In the genomic region with DNA sequence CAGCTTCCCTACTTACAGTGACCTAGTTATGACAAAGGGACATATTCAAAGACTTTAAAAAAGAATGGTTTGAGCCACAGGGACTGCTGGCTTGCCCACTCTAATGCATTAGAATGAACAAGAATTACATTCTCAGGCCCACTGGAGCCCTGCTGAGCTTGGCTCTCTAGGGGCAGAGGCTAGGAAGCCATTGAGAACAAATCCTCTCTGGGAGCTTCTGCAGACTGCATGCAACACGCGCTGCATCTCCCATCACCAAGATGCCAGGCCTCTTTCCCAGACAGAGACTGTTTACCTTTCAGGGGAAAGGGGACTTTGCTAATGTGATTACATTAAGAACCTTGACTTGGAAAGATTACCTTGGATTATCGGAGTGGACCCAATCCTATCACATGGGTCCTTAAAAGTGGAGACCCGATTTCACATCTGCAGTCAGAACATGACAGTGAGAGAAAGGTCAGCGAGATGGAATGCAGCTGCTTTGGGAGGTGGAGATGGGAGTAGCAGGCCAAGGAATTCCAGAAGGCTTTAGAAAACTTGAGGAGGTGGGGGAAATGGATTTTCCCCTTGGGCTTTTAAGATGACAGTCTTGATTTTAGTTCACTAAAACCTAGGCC, we compare ENCODE assay signal across 11 mouse cellular contexts. TPM values are rescaled to one million over a fixed set of nuclear protein-coding genes. Genes with fewer than 3 reads are reported as not detected.
DNase-seq lines count a peak whose midpoint lies in the region; ATAC-seq and TF ChIP-seq lines count a peak whose summit lies in the region.
"Had no signal": no experiment of that assay in that cellular context is flagged by ENCODE, and none has a peak within 500 bp of the region (broad histone marks: within the 10 kb centered on the region; RNA-seq: fewer than 3 reads in every experiment).

No protein-coding gene starts in this region.

- no peak overlapping the region for H3K9ac ChIP-seq in stomach, postnatal 0 days (ENCODE audit: low read length)
- H3K9ac ChIP-seq: hindbrain, embryonic 12.5 days had no signal

- no peak overlapping the region for H3K4me3 ChIP-seq in lung, adult 2 months (replicated peaks; ENCODE audit: extremely low read depth, low read depth, low read length)
- H3K4me3 ChIP-seq in stomach, postnatal 0 days (ENCODE audit: low read depth, low read length), result no peak overlapping the region
- H3K4me3 ChIP-seq: hindbrain, embryonic 12.5 days; layer of hippocampus, adult 2 months had no signal

- TF ChIP-seq CTCF in lung, adult 2 months (IDR thresholded peaks at IDR 0.05; ENCODE audit: insufficient read depth, low read length), result no peak
- no peak for TF ChIP-seq CTCF in stomach, postnatal 0 days (IDR thresholded peaks at IDR 0.05; ENCODE audit: low read depth)

- 52% methylated on average over 5 of the region's 5 CpGs for WGBS in lung, adult 2 months
- WGBS in stomach, postnatal 0 days, result 38% methylated on average over 5 of the region's 5 CpGs

- intact Hi-C loops in heart, postnatal 10 days (cut with DNase I), result no loop called here

- DNase-seq in heart, adult 18-20 months, result peak; percentile 37 to 46
- no peak for DNase-seq in heart, postnatal 4 days
- DNase-seq in lung, postnatal 10 days, result peak; percentile 30
- DNase-seq in lung, adult 2 months, result no peak
- DNase-seq in heart, postnatal 10 days, result peak; percentile 43 to 48
- DNase-seq in stomach, postnatal 0 days (ENCODE audit: low spot score), result no peak
- no peak for DNase-seq in layer of hippocampus, postnatal 25 days (ENCODE audit: extremely low spot score in 1 of 2, low spot score in 1 of 2)
- DNase-seq in c-Kit-positive CD71-positive TER-119-positive erythroid progenitor cells, embryonic 14.5 days (ENCODE audit: low spot score), result no peak

- no peaks in the 10 kb centered on the region for H3K27me3 ChIP-seq in stomach, postnatal 0 days (ENCODE audit: control insufficient read depth, insufficient read depth, low read length)
- H3K27me3 ChIP-seq: hindbrain, embryonic 12.5 days had no signal

- ATAC-seq in stomach, postnatal 0 days (ENCODE audit: low FRiP score, low TSS enrichment), result no peak

- H3K4me2 ChIP-seq in stomach, postnatal 0 days (replicated peaks; ENCODE audit: low read depth), result no peak overlapping the region
- H3K4me2 ChIP-seq: hindbrain, embryonic 12.5 days had no signal

- no peak for TF ChIP-seq EP300 in stomach, postnatal 0 days (optimal IDR thresholded peaks at IDR 0.05)

- no peak for TF ChIP-seq POLR2A in lung, adult 2 months (IDR thresholded peaks at IDR 0.05; ENCODE audit: borderline replicate concordance, extremely low read depth, low read depth, low read length)

- H3K27ac ChIP-seq in stomach, postnatal 0 days (replicated peaks), result peak overlapping the region; percentile 65
- H3K27ac ChIP-seq: hindbrain, embryonic 12.5 days; layer of hippocampus, adult 2 months had no signal

- no peaks in the 10 kb centered on the region for H3K36me3 ChIP-seq in stomach, postnatal 0 days (ENCODE audit: control insufficient read depth, insufficient read depth, low read length)
- H3K36me3 ChIP-seq: hindbrain, embryonic 12.5 days had no signal

- no peaks in the 10 kb centered on the region for H3K9me3 ChIP-seq in stomach, postnatal 0 days (ENCODE audit: control insufficient read depth, low read length)
- H3K9me3 ChIP-seq: hindbrain, embryonic 12.5 days had no signal

- no peaks in the 10 kb centered on the region; the same call in 1 of the 2 replicates for H3K4me1 ChIP-seq in lung, adult 2 months (ENCODE audit: control insufficient read depth, insufficient read depth, low read length)
- no peaks in the 10 kb centered on the region for H3K4me1 ChIP-seq in stomach, postnatal 0 days (replicated peaks; ENCODE audit: control insufficient read depth, insufficient read depth)

RNA-seq across cellular contexts. Expression of gene Ddc, which starts 26.6 kb away (rescaled TPM):
- 1 to 10 TPM; 1.3 to 1.9 TPM for total RNA-seq in heart, adult 18-20 months (2021)
- 10 to 100 TPM; 44.6 to 51.4 TPM for total RNA-seq in heart, postnatal 4 days (2021)
- 1.5 and 3.6 TPM in 2 replicates for polyA plus RNA-seq in lung, adult 2 months (2012; rRNA removed)
- total RNA-seq in heart, postnatal 10 days (2021), result 10 to 100 TPM; 11.0 to 11.9 TPM
- 24.0 and 24.1 TPM in 2 replicates for polyA plus RNA-seq in stomach, postnatal 0 days (2015; fragmentation: Nextera tagmentation; extraction: Ambion mirVana)
- total RNA-seq in layer of hippocampus, postnatal 25 days (2021), result 10 to 100 TPM; 11.8 to 12.2 TPM
- total RNA-seq: monocyte, adult 5-6 weeks had no signal

Comparison
In these comparisons a context has a peak if more than half of its experiments do, and no peak if none do; other contexts are left out.
1. DNase-seq: peak in heart, adult 18-20 months (2 of 2), lung, postnatal 10 days (single experiment) and heart, postnatal 10 days (2 of 2); none in heart, postnatal 4 days (single experiment), lung, adult 2 months (single experiment), stomach, postnatal 0 days (single experiment), layer of hippocampus, postnatal 25 days (0 of 2) and c-Kit-positive CD71-positive TER-119-positive erythroid progenitor cells, embryonic 14.5 days (single experiment).
2. RNA of gene Ddc, which starts 26.6 kb away (total RNA-seq): 44.6 to 51.4 TPM in heart, postnatal 4 days, 11.8 to 12.2 TPM in layer of hippocampus, postnatal 25 days and 11.0 to 11.9 TPM in heart, postnatal 10 days; 1.3 to 1.9 TPM in heart, adult 18-20 months; every median in the first group is over 4 times any median in the second.